Mouse (Mus musculus) thymus, adult 2 months (tissue): Measurements from ENCODE around the gene Clmn.

Experiments
- CTCF ChIP-seq: fragments of 200-500 bp; IDR thresholded peaks from 2 replicates; pipeline ENCODE4 v1.5.1; 2012; ENCODE audit warnings: mild to moderate bottlenecking, control low read depth, low read length, moderate library complexity, borderline replicate concordance; ENCODE audit not compliant: control insufficient read depth, poor library complexity, insufficient read depth; ENCODE audit errors: extremely low read depth
- POLR2A ChIP-seq: fragments of 200-500 bp; IDR thresholded peaks from 2 replicates; pipeline ENCODE4 v1.6.1; 2012; ENCODE audit warnings: mild to moderate bottlenecking, low read length, control low read depth, moderate library complexity; ENCODE audit not compliant: control insufficient read depth, poor library complexity, insufficient read depth; ENCODE audit errors: extremely low read depth

DNA sequence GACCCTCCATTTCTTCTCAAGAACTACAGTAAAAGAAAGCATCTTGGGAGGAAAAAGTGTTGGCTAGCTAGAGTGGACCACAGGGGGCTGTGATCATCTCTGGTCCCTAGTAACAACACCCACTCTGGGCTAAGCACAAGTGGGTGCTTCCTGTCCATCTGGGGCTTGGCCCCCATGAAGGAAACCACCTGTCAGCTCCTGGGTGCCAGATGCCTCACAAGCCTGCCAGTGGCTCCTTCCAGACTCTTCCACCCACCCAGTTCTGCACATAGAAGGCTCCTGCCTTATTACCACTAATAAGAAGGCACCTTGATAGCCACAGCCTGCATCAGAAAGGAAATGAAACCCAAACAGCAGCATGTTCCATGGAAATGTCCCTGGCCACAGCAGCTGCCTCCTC, 26.4 kb downstream of the Clmn start:
- TF ChIP-seq CTCF, result no peak
- TF ChIP-seq POLR2A, result no peak
